Mouse (Mus musculus) cerebellum, adult 11 months (tissue): Measurements from ENCODE around the gene Dlec1.

Source experiments
- DNase-seq: peaks from one replicate; pipeline ENCODE4 v3.0.0; 2022

Dlec1 gene

GRCm38 (mm10) chr9:119144696-119145095 lies 42.4 kb downstream of the Dlec1 start:
- peak; percentile 14 for DNase-seq

- DNase-seq, result no peak
Measured at GRCm38 (mm10) chr9:119145137-119145536, 42.9 kb downstream of the Dlec1 start.

GRCm38 (mm10) chr9:119145638-119146037 lies 43.4 kb downstream of the Dlec1 start:
- DNase-seq, result no peak

GRCm38 (mm10) chr9:119146098-119146770 lies 44.0 kb downstream of the Dlec1 start:
- no peak for DNase-seq

DNA sequence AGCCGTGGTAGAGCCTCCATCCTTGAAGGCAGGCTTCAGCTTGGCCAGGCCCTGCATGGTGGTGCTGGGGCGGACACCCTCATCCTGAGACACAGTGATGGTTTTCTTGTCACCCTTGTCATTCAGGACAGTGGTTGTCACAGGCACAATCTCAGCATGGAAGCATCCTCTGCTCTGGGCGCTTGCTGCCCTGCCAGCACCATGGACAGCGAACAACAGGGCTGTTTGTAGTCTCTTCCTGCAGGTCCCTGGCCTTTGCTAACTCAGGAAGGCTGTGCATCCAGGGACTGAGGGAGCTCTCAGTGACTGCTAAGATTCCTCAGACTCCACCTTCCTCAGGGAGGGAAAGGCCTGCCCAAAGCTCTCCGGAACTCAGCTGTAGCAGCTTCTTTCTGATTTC lies 47.3 kb downstream of the Dlec1 start:
- DNase-seq, result no peak

- no peak for DNase-seq
Measured at GRCm38 (mm10) chr9:119151751-119152150, 49.5 kb downstream of the Dlec1 start.

DNA sequence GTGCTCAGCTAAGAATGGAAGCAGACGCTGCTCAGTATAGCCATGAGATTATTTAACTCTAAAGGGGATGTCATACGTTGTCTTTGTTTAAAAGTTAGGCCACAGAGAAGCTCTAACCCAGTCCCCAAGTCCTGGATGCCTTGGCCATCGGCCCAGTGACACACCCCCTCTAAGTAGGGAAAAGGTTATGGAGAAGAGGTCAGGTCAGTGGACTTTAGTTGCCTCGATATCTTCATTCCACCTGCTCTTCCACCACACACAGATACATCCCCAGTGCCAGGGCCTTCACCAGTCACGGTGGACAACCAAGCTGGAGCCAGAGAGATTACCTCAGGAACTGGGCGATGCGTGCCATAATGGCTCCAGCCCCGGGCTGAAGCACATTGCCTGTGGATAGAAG lies 53.1 kb downstream of the Dlec1 start:
- DNase-seq, result no peak

DNA sequence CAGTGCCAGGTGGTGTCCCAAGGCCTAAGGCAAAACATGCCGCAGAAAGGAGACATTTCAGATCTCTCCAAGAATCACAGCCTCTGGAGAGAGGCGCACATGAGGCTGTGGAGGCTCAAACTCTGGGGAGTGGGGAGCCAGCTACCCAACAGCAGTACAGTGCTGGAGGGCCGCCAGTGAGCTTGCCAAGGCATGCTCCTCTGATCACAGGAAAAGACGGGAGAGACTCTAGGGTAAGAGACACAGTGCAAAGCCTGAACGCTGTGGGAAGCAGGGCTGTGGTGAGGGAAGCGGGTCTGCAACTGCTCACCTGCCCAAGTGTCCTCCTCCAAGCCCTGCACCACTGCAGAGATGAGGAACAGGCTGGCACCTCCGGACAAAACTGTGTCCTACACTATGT lies 53.5 kb downstream of the Dlec1 start:
- DNase-seq, result no peak

DNA sequence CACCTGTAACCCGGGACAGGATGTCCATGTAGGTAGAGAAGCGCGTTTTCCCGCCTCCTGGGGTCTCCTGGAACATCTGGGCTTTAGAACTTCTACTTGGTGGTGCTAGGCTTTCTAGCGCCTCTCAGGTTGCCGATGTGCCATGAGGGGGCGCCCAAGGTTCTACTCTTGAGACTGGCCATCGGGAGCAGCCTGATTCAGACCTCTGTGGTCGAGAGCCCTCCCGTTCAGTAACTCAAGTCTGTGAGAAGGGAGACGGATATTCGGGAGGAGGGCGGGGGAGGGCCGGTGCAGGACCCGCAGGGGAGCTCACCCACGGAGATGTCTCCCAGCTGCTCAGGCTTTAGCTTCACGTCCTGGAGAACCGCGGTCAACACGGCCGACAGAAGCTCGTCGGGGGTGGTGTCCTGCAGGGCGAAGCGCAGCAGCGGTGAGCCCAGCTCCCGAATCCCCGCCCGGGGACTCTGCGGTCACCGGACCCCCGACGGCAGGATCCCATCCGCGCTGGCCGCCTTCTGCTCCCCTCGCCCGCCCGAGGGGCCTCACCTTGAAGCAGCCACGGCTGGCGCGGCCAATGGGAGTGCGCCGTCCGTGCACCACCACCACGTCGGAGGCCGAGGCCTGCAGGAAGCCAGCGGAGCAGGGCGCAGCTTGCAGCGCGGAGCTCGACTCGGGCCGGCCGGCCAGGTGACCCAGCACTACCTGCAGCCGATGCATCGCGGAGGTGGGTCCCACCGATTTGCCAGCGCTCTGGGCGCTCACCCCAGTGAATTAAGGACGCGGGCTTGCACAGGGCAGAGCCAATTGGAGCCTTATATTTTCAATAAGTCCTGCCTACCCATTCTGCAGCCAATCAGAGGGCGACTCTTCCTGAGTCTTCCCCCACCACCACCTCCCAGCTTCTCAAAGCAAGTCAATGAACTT lies 54.3 kb downstream of the Dlec1 start, which contains the start of gene Acaa1b:
TSS of gene Acaa1b (minus strand) at position 816 of the 924 bp plus-strand sequence.
- peak; percentile 22 for DNase-seq

GRCm38 (mm10) chr9:119158861-119159260 lies 56.6 kb downstream of the Dlec1 start, which contains the start of gene Gm47289:
TSS of gene Gm47289 (plus strand) at chr9:119159161.
- DNase-seq, result no peak

DNA sequence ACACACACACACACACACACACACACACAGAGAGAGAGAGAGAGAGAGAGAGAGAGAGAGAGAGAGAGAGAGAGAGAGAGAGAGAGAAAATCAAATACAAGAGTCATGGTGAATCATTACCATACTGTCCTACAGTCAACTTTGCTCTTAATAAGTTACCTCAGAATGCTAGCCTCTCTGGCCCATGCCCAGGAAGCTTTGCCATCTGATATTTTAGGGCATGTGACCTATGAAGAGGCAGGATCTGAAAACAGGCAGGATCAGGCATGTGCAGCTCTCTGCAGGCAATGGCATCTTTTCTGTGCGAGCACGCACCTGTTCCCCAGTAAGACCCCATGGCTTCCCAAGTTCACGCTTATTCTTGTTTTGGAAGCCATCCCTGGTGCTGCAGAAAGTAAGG lies 58.4 kb downstream of the Dlec1 start:
- DNase-seq, result no peak

GRCm38 (mm10) chr9:119164743-119165142 lies 62.5 kb downstream of the Dlec1 start:
- no peak for DNase-seq

DNA sequence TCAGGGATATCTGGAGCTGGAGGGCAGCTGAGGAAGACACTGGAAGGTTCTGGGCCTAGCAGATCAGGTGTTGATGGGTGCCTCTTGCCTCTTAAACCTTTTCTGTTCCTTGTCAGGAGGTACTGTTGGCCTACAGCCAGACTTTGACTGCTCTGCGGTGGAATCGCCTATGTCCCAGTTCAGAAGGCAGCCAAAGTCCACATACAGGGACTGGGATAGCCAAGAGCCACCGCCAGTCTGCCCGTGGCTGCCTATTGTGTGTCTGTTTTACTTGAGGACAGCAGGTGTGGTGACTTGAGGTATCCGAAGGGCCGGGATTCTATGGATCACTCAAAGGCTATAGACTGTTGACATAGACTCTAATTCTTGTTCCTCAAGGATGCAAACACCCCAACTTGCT lies 63.3 kb downstream of the Dlec1 start:
- no peak for DNase-seq

DNA sequence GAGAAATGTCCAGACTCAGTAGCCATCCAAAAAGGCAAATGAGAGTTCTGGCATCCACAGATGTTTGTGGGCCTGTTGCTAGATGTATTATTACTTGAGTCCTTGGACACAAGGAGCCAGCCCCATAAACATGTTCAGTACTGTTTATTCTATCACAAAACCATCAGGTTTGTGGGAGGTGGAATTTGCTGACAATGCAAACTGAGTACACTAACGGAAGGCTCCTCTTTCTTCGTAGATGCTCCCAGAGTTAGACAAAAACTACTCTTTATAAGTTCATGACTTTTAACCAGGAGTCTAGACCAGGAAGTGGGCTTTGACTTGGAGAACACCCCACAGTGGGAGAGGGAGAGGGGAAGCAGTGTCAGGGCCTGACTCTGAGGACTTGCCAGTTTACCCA lies 65.3 kb downstream of the Dlec1 start:
- DNase-seq, result no peak

- DNase-seq, result no peak
Measured at GRCm38 (mm10) chr9:119179292-119179691, 77.0 kb downstream of the Dlec1 start.

- no peak for DNase-seq
Measured at GRCm38 (mm10) chr9:119181241-119181728, 79.0 kb downstream of the Dlec1 start.

DNA sequence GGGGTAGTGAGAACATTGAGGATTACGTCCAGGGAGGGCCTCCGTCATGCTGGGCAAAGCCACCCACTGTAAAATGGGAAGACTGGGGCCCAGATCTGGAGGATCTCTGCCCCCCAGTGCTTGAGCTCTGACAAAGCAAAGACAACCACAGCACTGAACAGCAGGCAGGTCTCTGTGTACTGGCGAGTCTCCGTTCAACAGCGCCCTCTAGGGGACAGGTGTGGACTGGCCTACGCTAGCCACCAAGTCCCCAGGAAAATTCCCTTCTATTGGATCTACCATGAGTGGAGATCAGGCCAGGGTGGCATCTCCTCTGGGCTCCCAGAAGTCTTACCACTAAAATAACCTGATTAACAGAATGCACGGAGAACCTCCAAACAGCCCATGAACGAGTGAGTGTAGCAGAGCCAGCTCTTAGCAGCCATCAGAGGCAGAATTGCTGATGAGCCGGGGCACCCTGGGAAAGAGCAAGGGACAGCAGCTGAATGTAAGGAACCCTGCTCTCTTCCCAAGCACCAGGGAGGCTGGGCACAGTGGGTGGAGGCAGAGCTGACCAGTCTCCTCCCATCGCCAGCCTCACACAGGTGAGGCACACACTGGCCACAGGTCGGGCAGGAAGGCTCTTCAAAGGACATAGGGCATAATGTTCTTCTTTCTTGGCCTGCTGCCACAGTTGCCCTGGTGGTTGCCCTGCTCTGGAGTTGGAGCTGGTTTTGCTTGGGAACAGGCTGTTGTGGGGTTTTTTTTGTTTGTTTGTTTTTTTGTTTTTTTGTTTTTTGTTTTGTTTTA lies 90.1 kb downstream of the Dlec1 start:
- peak; percentile 5 for DNase-seq
